19 mouse cellular contexts compared by ENCODE assay signal in genomic region chr12:44971477-44971876, GRCm38 (mm10).
DNase-seq lines count a peak whose midpoint lies in the region; ATAC-seq and TF ChIP-seq lines count a peak whose summit lies in the region.
"Had no signal": no experiment of that assay in that cellular context is flagged by ENCODE, and none has a peak within 500 bp of the region (broad histone marks: within the 10 kb centered on the region; RNA-seq: fewer than 3 reads in every experiment).

No protein-coding gene starts in this region.

- no peak for ATAC-seq in lung, embryonic 14.5 days (ENCODE audit: insufficient read depth)
- no peak for ATAC-seq in lung, postnatal 0 days
- ATAC-seq in megakaryocyte progenitor cell, adult 5-6 weeks (replicated peaks; ENCODE audit: poor library complexity), result peak; percentile 39; the same call in 1 of the 2 replicates
- no peak for ATAC-seq in heart, embryonic 12.5 days (ENCODE audit: insufficient number of reproducible peaks, low FRiP score)
- ATAC-seq: forebrain, embryonic 13.5 days; forebrain, embryonic 15.5 days had no signal

- no peak overlapping the region for H3K4me2 ChIP-seq in lung, embryonic 14.5 days
- no peak overlapping the region for H3K4me2 ChIP-seq in lung, postnatal 0 days (replicated peaks; ENCODE audit: low read depth, low read length)
- no peak overlapping the region for H3K4me2 ChIP-seq in heart, embryonic 12.5 days
- H3K4me2 ChIP-seq: embryonic facial prominence, embryonic 12.5 days; forebrain, embryonic 13.5 days; forebrain, embryonic 15.5 days had no signal

- H3K9ac ChIP-seq in lung, embryonic 14.5 days, result no peak overlapping the region
- no peak overlapping the region for H3K9ac ChIP-seq in lung, postnatal 0 days (replicated peaks; ENCODE audit: low read depth)
- H3K9ac ChIP-seq in heart, embryonic 12.5 days, result no peak overlapping the region
- H3K9ac ChIP-seq: embryonic facial prominence, embryonic 12.5 days; forebrain, embryonic 13.5 days; forebrain, embryonic 15.5 days had no signal

- no peak for TF ChIP-seq EP300 in lung, postnatal 0 days (IDR thresholded peaks at IDR 0.05)

- H3K27me3 ChIP-seq in lung, embryonic 14.5 days (ENCODE audit: insufficient read depth, low read length), result no peaks in the 10 kb centered on the region
- H3K27me3 ChIP-seq in lung, postnatal 0 days (replicated peaks; ENCODE audit: insufficient read depth, low read length), result no peaks in the 10 kb centered on the region
- no peaks in the 10 kb centered on the region for H3K27me3 ChIP-seq in heart, embryonic 12.5 days (replicated peaks)
- H3K27me3 ChIP-seq: embryonic facial prominence, embryonic 12.5 days; forebrain, embryonic 13.5 days; forebrain, embryonic 15.5 days had no signal

- no peak overlapping the region for H3K4me3 ChIP-seq in lung, embryonic 14.5 days (ENCODE audit: low read depth, low read length)
- no peak overlapping the region for H3K4me3 ChIP-seq in lung, postnatal 0 days (ENCODE audit: low read depth, low read length)
- H3K4me3 ChIP-seq in heart, embryonic 12.5 days, result no peak overlapping the region
- H3K4me3 ChIP-seq: embryonic facial prominence, embryonic 10.5 days; embryonic facial prominence, embryonic 12.5 days; forebrain, embryonic 13.5 days; forebrain, embryonic 15.5 days had no signal

- H3K36me3 ChIP-seq in lung, embryonic 14.5 days (ENCODE audit: insufficient read depth), result no peaks in the 10 kb centered on the region
- H3K36me3 ChIP-seq in lung, postnatal 0 days (ENCODE audit: insufficient read depth, low read length), result no peaks in the 10 kb centered on the region
- H3K36me3 ChIP-seq in heart, embryonic 12.5 days, result no peaks in the 10 kb centered on the region
- H3K36me3 ChIP-seq: embryonic facial prominence, embryonic 10.5 days; embryonic facial prominence, embryonic 12.5 days; forebrain, embryonic 15.5 days had no signal

- DNase-seq in lung, embryonic 14.5 days, result peak; percentile 30
- no peak for DNase-seq in lung, postnatal 4 days
- peak; percentile 24 for DNase-seq in lung, postnatal 0 days (ENCODE audit: low spot score)
- no peak for DNase-seq in lung, postnatal 25 days (ENCODE audit: low spot score)
- DNase-seq in 416B (ENCODE audit: low read depth), result peak; percentile 67
- DNase-seq: adrenal gland, adult 2 months; adrenal gland, postnatal 10 days; adrenal gland, postnatal 25 days; cerebellum, adult 11-12 months; cerebellum, adult 2 months; cerebellum, adult 9-10 months; cerebellum, postnatal 10 days; cerebellum, postnatal 25 days had no signal

- 60% methylated on average over 2 of the region's 2 CpGs for WGBS in lung, embryonic 14.5 days
- 46% methylated on average over 2 of the region's 2 CpGs for WGBS in lung, postnatal 0 days
- 70% methylated on average over 2 of the region's 2 CpGs for WGBS in heart, embryonic 12.5 days

- no peaks in the 10 kb centered on the region for H3K4me1 ChIP-seq in lung, embryonic 14.5 days (ENCODE audit: insufficient read depth)
- H3K4me1 ChIP-seq in lung, postnatal 0 days (ENCODE audit: insufficient read depth, low read depth, low read length), result no peaks in the 10 kb centered on the region
- peaks cover 6% of the 10 kb centered on the region; the same call in 1 of the 2 replicates for H3K4me1 ChIP-seq in heart, embryonic 12.5 days (replicated peaks)
- H3K4me1 ChIP-seq: embryonic facial prominence, embryonic 10.5 days; embryonic facial prominence, embryonic 12.5 days; forebrain, embryonic 13.5 days; forebrain, embryonic 15.5 days had no signal

- no peak overlapping the region for H3K27ac ChIP-seq in lung, embryonic 14.5 days (ENCODE audit: low read depth)
- no peak overlapping the region for H3K27ac ChIP-seq in lung, postnatal 0 days (ENCODE audit: low read length)
- H3K27ac ChIP-seq in heart, embryonic 12.5 days (ENCODE audit: poor library complexity, severe bottlenecking), result no peak overlapping the region
- H3K27ac ChIP-seq: embryonic facial prominence, embryonic 10.5 days; embryonic facial prominence, embryonic 12.5 days; forebrain, embryonic 13.5 days; forebrain, embryonic 15.5 days had no signal

- H3K9me3 ChIP-seq in lung, embryonic 14.5 days (ENCODE audit: low read depth, low read length), result no peaks in the 10 kb centered on the region
- no peaks in the 10 kb centered on the region for H3K9me3 ChIP-seq in lung, postnatal 0 days (ENCODE audit: low read length)
- no peaks in the 10 kb centered on the region for H3K9me3 ChIP-seq in heart, embryonic 12.5 days (replicated peaks)
- H3K9me3 ChIP-seq: embryonic facial prominence, embryonic 10.5 days; embryonic facial prominence, embryonic 12.5 days; forebrain, embryonic 13.5 days; forebrain, embryonic 15.5 days had no signal

- TF ChIP-seq CTCF in lung, embryonic 14.5 days (IDR thresholded peaks at IDR 0.05; ENCODE audit: low read depth), result no peak
- no peak for TF ChIP-seq CTCF in lung, postnatal 0 days (IDR thresholded peaks at IDR 0.05)

Comparison
In these comparisons a context has a peak if more than half of its experiments do, and no peak if none do; other contexts are left out.
1. DNase-seq: peak in lung, embryonic 14.5 days (single experiment), lung, postnatal 0 days (single experiment) and 416B (single experiment); none in lung, postnatal 4 days (0 of 2) and lung, postnatal 25 days (single experiment).